Mouse (Mus musculus) erythroblast, adult 5-6 weeks (primary cell): ENCODE data around the gene Dctn2. TPM values are rescaled to one million over a fixed set of nuclear protein-coding genes. Genes with fewer than 3 reads are reported as not detected.

Experiments
- ATAC-seq: replicated peaks from 2 replicates; pipeline ENCODE4 v1.8.0; 2016; ENCODE audit warnings: moderate number of reproducible peaks, mild to moderate bottlenecking, moderate TSS enrichment, inconsistent platforms; ENCODE audit not compliant: poor library complexity, low FRiP score, severe bottlenecking
- total RNA-seq, 2 experiments: library from RNA; stranded (forward) in 1 of 2; stranded (reverse) in 1 of 2; fragments of 150-400 nt in 1 of 2; fragments of 200-764, 138-1000 nt in 1 of 2; gene quantifications; 2 replicates each; pipeline versions ENCODE4 v1.2.3 to v1.2.4; 2015 to 2017; ENCODE audit warnings: low replicate concordance in 2 of 2

Dctn2 gene
- total RNA-seq (2015; ENCODE audit: low replicate concordance) (32.5 and 59.1 TPM in 2 replicates), total RNA-seq (2017; ENCODE audit: low replicate concordance) (73.0 and 77.9 TPM in 2 replicates)

GRCm38 (mm10) chr10:127266112-127267091, at the start of gene Dctn2:
Gene Dctn2 (plus strand): TSS chr10:127266368.
- peak; percentile 92 for ATAC-seq

- no peak for ATAC-seq
These were observed 49.7 kb upstream of the Dctn2 start for GRCm38 (mm10) chr10:127216456-127216855.

- ATAC-seq, result no peak
These were observed 49.0 kb upstream of the Dctn2 start for GRCm38 (mm10) chr10:127217177-127217576.

- ATAC-seq, result no peak
These were observed 47.8 kb upstream of the Dctn2 start for GRCm38 (mm10) chr10:127218339-127218738.

- ATAC-seq, result no peak
These were observed 41.0 kb upstream of the Dctn2 start for GRCm38 (mm10) chr10:127225213-127225612.

GRCm38 (mm10) chr10:127225732-127226131, 40.4 kb upstream of the Dctn2 start:
- no peak for ATAC-seq

- 0 out of 2 replicates have a peak, but pooled peaks have one; percentile 24 for ATAC-seq
These were observed 39.8 kb upstream of the Dctn2 start for GRCm38 (mm10) chr10:127226318-127226895.

GRCm38 (mm10) chr10:127227163-127227562, 39.0 kb upstream of the Dctn2 start:
- no peak for ATAC-seq

- ATAC-seq, result peak; percentile 83
These were observed 37.3 kb upstream of the Dctn2 start for GRCm38 (mm10) chr10:127228897-127229296.

GRCm38 (mm10) chr10:127230693-127231092, 35.5 kb upstream of the Dctn2 start:
- no peak for ATAC-seq

- ATAC-seq, result no peak
These were observed 34.4 kb upstream of the Dctn2 start for GRCm38 (mm10) chr10:127231741-127232140.

GRCm38 (mm10) chr10:127233141-127233540, 33.0 kb upstream of the Dctn2 start:
- no peak for ATAC-seq

GRCm38 (mm10) chr10:127236541-127236940, 29.6 kb upstream of the Dctn2 start:
- no peak for ATAC-seq

GRCm38 (mm10) chr10:127238241-127238824, 27.8 kb upstream of the Dctn2 start:
- no peak for ATAC-seq

GRCm38 (mm10) chr10:127250810-127251209, 15.4 kb upstream of the Dctn2 start:
- no peak for ATAC-seq

- ATAC-seq, result no peak
These were observed 10.4 kb upstream of the Dctn2 start for GRCm38 (mm10) chr10:127255625-127256345.

GRCm38 (mm10) chr10:127257790-127258189, 8.4 kb upstream of the Dctn2 start:
- no peak for ATAC-seq

GRCm38 (mm10) chr10:127258489-127258888, 7.7 kb upstream of the Dctn2 start:
- no peak for ATAC-seq

- ATAC-seq, result no peak
These were observed 4.2 kb upstream of the Dctn2 start for GRCm38 (mm10) chr10:127261706-127262547.
